Mouse (Mus musculus) forebrain, embryonic 13.5 days (tissue): ENCODE data around the gene Cish. TPM values are rescaled to one million over a fixed set of nuclear protein-coding genes. Genes with fewer than 3 reads are reported as not detected.

ENCODE experiments used
- ATAC-seq: fragments of 200-750 bp; cut with Nextera tagmentation; 2 replicates; pipeline ENCODE4 v1.8.0; 2017
- H3K27ac ChIP-seq: fragments of 300-500 bp; sonication (generic); 2 replicates; pipeline ENCODE4 v1.5.1; 2015; ENCODE audit warnings: inconsistent platforms, mild to moderate bottlenecking, moderate library complexity
- H3K27me3 ChIP-seq: fragments of 300-500 bp; sonication (generic); 2 replicates; pipeline ENCODE4 v1.6.1; 2015; ENCODE audit warnings: mild to moderate bottlenecking, inconsistent platforms
- H3K36me3 ChIP-seq: fragments of 300-500 bp; sonication (generic); 2 replicates; pipeline ENCODE4 v1.6.1; 2015; ENCODE audit warnings: mild to moderate bottlenecking, inconsistent platforms; ENCODE audit not compliant: poor library complexity, severe bottlenecking
- H3K4me1 ChIP-seq: fragments of 300-500 bp; sonication (generic); 2 replicates; pipeline ENCODE4 v1.6.1; 2015; ENCODE audit warnings: inconsistent platforms
- H3K4me2 ChIP-seq: fragments of 300-500 bp; sonication (generic); 2 replicates; pipeline ENCODE4 v1.6.1; 2015; ENCODE audit warnings: inconsistent platforms, mild to moderate bottlenecking, moderate library complexity
- H3K4me3 ChIP-seq: fragments of 300-500 bp; sonication (generic); 2 replicates; pipeline ENCODE4 v1.5.1; 2015; ENCODE audit warnings: mild to moderate bottlenecking, inconsistent platforms
- H3K9ac ChIP-seq: fragments of 300-500 bp; sonication (generic); 2 replicates; pipeline ENCODE4 v1.6.1; 2015; ENCODE audit warnings: mild to moderate bottlenecking, inconsistent platforms
- H3K9me3 ChIP-seq: fragments of 300-500 bp; sonication (generic); replicated peaks from 2 replicates; pipeline ENCODE4 v1.6.1; 2016; ENCODE audit warnings: inconsistent platforms
- WGBS: fragments of 180-500 bp; shearing (Covaris S2); methylation state at CpG from one replicate; pipeline ENCODE4 v1.1.7; 2015; 5-methylcytosine and 5-hydroxymethylcytosine counted together
- polyA plus RNA-seq: library from polyadenylated mRNA; unstranded; fragments of >200 nt; fragmentation: Nextera tagmentation; extraction: Ambion mirVana; gene quantifications from 2 replicates; pipeline ENCODE4 v1.2.1, GENCODE M21; 2015

Cish gene
- polyA plus RNA-seq, 1 experiment from 2014 or later = 7.3 TPM

- 86% methylated on average over 9 of the region's 9 CpGs for WGBS
- H3K4me2 ChIP-seq = no peak overlapping the region
- no peak for ATAC-seq
- no peaks in the 10 kb centered on the region for H3K36me3 ChIP-seq
- H3K27me3 ChIP-seq = no peaks in the 10 kb centered on the region
- no peaks in the 10 kb centered on the region for H3K9me3 ChIP-seq
- H3K4me1 ChIP-seq = no peaks in the 10 kb centered on the region
- no peak overlapping the region for H3K4me3 ChIP-seq
- no peak overlapping the region for H3K9ac ChIP-seq
- H3K27ac ChIP-seq = no peak overlapping the region
Measured at GRCm38 (mm10) chr9:107309171-107309570, 13.3 kb downstream of the Cish start.

GRCm38 (mm10) chr9:107309600-107309999 lies 13.8 kb downstream of the Cish start:
- no peaks in the 10 kb centered on the region for H3K36me3 ChIP-seq
- no peaks in the 10 kb centered on the region for H3K4me1 ChIP-seq
- H3K27ac ChIP-seq = no peak overlapping the region
- no peak overlapping the region for H3K9ac ChIP-seq
- 80% methylated on average over 5 of the region's 5 CpGs for WGBS
- H3K27me3 ChIP-seq = no peaks in the 10 kb centered on the region
- no peak for ATAC-seq
- H3K9me3 ChIP-seq = no peaks in the 10 kb centered on the region
- H3K4me2 ChIP-seq = no peak overlapping the region
- H3K4me3 ChIP-seq = no peak overlapping the region

GRCm38 (mm10) chr9:107312811-107313584 lies 17.2 kb downstream of the Cish start:
- Histone ChIP-seq H3K27ac (no peak overlapping the region), H3K27me3 (no peaks in the 10 kb centered on the region), H3K4me2 (no peak overlapping the region), H3K36me3 (no peaks in the 10 kb centered on the region), H3K4me3 (no peak overlapping the region), H3K4me1 (no peaks in the 10 kb centered on the region), H3K9ac (no peak overlapping the region), H3K9me3 (no peaks in the 10 kb centered on the region)
- 67% methylated on average over 9 of the region's 10 CpGs for WGBS
- ATAC-seq = no peak

GRCm38 (mm10) chr9:107313926-107314325 lies 18.1 kb downstream of the Cish start:
- H3K4me1 ChIP-seq = no peaks in the 10 kb centered on the region
- no peaks in the 10 kb centered on the region for H3K9me3 ChIP-seq
- 87% methylated on average over 3 of the region's 3 CpGs for WGBS
- H3K4me2 ChIP-seq = no peak overlapping the region
- no peak overlapping the region for H3K4me3 ChIP-seq
- no peaks in the 10 kb centered on the region for H3K36me3 ChIP-seq
- H3K27me3 ChIP-seq = no peaks in the 10 kb centered on the region
- no peak overlapping the region for H3K9ac ChIP-seq
- ATAC-seq = no peak
- no peak overlapping the region for H3K27ac ChIP-seq

GRCm38 (mm10) chr9:107315791-107316190 lies 20.0 kb downstream of the Cish start:
- H3K4me1 ChIP-seq = no peaks in the 10 kb centered on the region
- H3K9me3 ChIP-seq = no peaks in the 10 kb centered on the region
- no peak overlapping the region for H3K4me3 ChIP-seq
- no peak for ATAC-seq
- H3K36me3 ChIP-seq = no peaks in the 10 kb centered on the region
- no peak overlapping the region for H3K9ac ChIP-seq
- no peak overlapping the region for H3K4me2 ChIP-seq
- H3K27me3 ChIP-seq = no peaks in the 10 kb centered on the region
- H3K27ac ChIP-seq = no peak overlapping the region
- 87% methylated on average over 2 of the region's 2 CpGs for WGBS

GRCm38 (mm10) chr9:107322461-107323050 lies 26.7 kb downstream of the Cish start:
- H3K4me2 ChIP-seq = no peak overlapping the region
- 90% methylated on average over 8 of the region's 8 CpGs for WGBS
- H3K27ac ChIP-seq = no peak overlapping the region
- H3K36me3 ChIP-seq = peaks cover 1% of the 10 kb centered on the region; the same call in 1 of the 2 replicates
- no peaks in the 10 kb centered on the region for H3K4me1 ChIP-seq
- ATAC-seq = no peak
- H3K9me3 ChIP-seq = no peaks in the 10 kb centered on the region
- H3K9ac ChIP-seq = no peak overlapping the region
- H3K4me3 ChIP-seq = no peak overlapping the region
- no peaks in the 10 kb centered on the region for H3K27me3 ChIP-seq

GRCm38 (mm10) chr9:107323558-107323957 lies 27.7 kb downstream of the Cish start:
- no peaks in the 10 kb centered on the region for H3K27me3 ChIP-seq
- H3K4me1 ChIP-seq = no peaks in the 10 kb centered on the region
- no peak overlapping the region for H3K4me2 ChIP-seq
- no peak overlapping the region for H3K27ac ChIP-seq
- H3K4me3 ChIP-seq = no peak overlapping the region
- H3K9me3 ChIP-seq = no peaks in the 10 kb centered on the region
- 80% methylated on average over 6 of the region's 6 CpGs for WGBS
- peaks cover 6% of the 10 kb centered on the region; the same call in 1 of the 2 replicates for H3K36me3 ChIP-seq
- H3K9ac ChIP-seq = no peak overlapping the region
- no peak for ATAC-seq

GRCm38 (mm10) chr9:107324799-107325561 lies 29.2 kb downstream of the Cish start:
- WGBS = 65% methylated on average over 4 of the region's 4 CpGs
- no peaks in the 10 kb centered on the region for H3K27me3 ChIP-seq
- H3K9me3 ChIP-seq = no peaks in the 10 kb centered on the region
- peaks cover 7% of the 10 kb centered on the region; the same call in 1 of the 2 replicates for H3K36me3 ChIP-seq
- H3K4me3 ChIP-seq = no peak overlapping the region
- no peak overlapping the region for H3K9ac ChIP-seq
- H3K27ac ChIP-seq = no peak overlapping the region
- ATAC-seq = no peak
- H3K4me1 ChIP-seq = no peaks in the 10 kb centered on the region
- H3K4me2 ChIP-seq = no peak overlapping the region

- H3K36me3 ChIP-seq = peaks cover 7% of the 10 kb centered on the region; the same call in 1 of the 2 replicates
- no peak overlapping the region for H3K27ac ChIP-seq
- no peak overlapping the region for H3K4me2 ChIP-seq
- no peaks in the 10 kb centered on the region for H3K4me1 ChIP-seq
- no peak overlapping the region for H3K4me3 ChIP-seq
- H3K9ac ChIP-seq = no peak overlapping the region
- H3K9me3 ChIP-seq = no peaks in the 10 kb centered on the region
- ATAC-seq = no peak
- 91% methylated on average over 7 of the region's 7 CpGs for WGBS
- H3K27me3 ChIP-seq = no peaks in the 10 kb centered on the region
Measured at GRCm38 (mm10) chr9:107325904-107326303, 30.1 kb downstream of the Cish start.

GRCm38 (mm10) chr9:107327879-107328620 lies 32.2 kb downstream of the Cish start:
- ATAC-seq = no peak
- Histone ChIP-seq H3K27ac (no peak overlapping the region), H3K4me3 (no peak overlapping the region), H3K9me3 (no peaks in the 10 kb centered on the region), H3K36me3 (peaks cover 17% of the 10 kb centered on the region), H3K4me1 (no peaks in the 10 kb centered on the region), H3K9ac (no peak overlapping the region), H3K27me3 (no peaks in the 10 kb centered on the region), H3K4me2 (no peak overlapping the region)
- 94% methylated on average over 16 of the region's 16 CpGs for whole genome bisulfite sequencing

GRCm38 (mm10) chr9:107330791-107331190 lies 35.0 kb downstream of the Cish start:
- 79% methylated on average over 6 of the region's 6 CpGs for WGBS
- Histone ChIP-seq H3K9ac (no peak overlapping the region), H3K27me3 (no peaks in the 10 kb centered on the region), H3K4me3 (no peak overlapping the region), H3K4me1 (no peaks in the 10 kb centered on the region), H3K9me3 (no peaks in the 10 kb centered on the region), H3K4me2 (no peak overlapping the region), H3K36me3 (peaks cover 24% of the 10 kb centered on the region), H3K27ac (no peak overlapping the region)
- ATAC-seq = no peak
